Mouse (Mus musculus) hindbrain, embryonic 15.5 days (tissue): Measurements from ENCODE around the gene Abtb1. TPM values are rescaled to one million over a fixed set of nuclear protein-coding genes. Genes with fewer than 3 reads are reported as not detected.
A peak's percentile ranks its signal among the peaks of the same experiment; 100 is the strongest.

ENCODE experiments used
- ATAC-seq: fragments of 200-750 bp; cut with Nextera tagmentation; 2 replicates; pipeline ENCODE4 v1.8.0; 2017; ENCODE audit warnings: low read depth, moderate number of reproducible peaks, moderate TSS enrichment; ENCODE audit not compliant: low FRiP score
- H3K27ac ChIP-seq: fragments of 300-500 bp; sonication (generic); replicated peaks from 2 replicates; pipeline ENCODE4 v1.5.1; 2015; ENCODE audit warnings: mild to moderate bottlenecking, inconsistent platforms
- H3K27me3 ChIP-seq: fragments of 300-500 bp; sonication (generic); 2 replicates; pipeline ENCODE4 v1.6.1; 2015; ENCODE audit warnings: control low read depth, inconsistent platforms
- H3K36me3 ChIP-seq: fragments of 300-500 bp; sonication (generic); 2 replicates; pipeline ENCODE4 v1.6.1; 2015; ENCODE audit warnings: control low read depth, inconsistent platforms
- H3K4me1 ChIP-seq: fragments of 300-500 bp; sonication (generic); replicated peaks from 2 replicates; pipeline ENCODE4 v1.6.1; 2015; ENCODE audit warnings: control low read depth, inconsistent platforms
- H3K4me2 ChIP-seq: fragments of 300-500 bp; sonication (generic); 2 replicates; pipeline ENCODE4 v1.6.1; 2015; ENCODE audit warnings: moderate library complexity, mild to moderate bottlenecking, inconsistent platforms
- H3K4me3 ChIP-seq: fragments of 300-500 bp; sonication (generic); 2 replicates; pipeline ENCODE4 v1.5.1; 2015; ENCODE audit warnings: mild to moderate bottlenecking, inconsistent platforms
- H3K9ac ChIP-seq: fragments of 300-500 bp; sonication (generic); 2 replicates; pipeline ENCODE4 v1.6.1; 2015; ENCODE audit warnings: inconsistent platforms
- H3K9me3 ChIP-seq: fragments of 300-500 bp; sonication (generic); 2 replicates; pipeline ENCODE4 v1.6.1; 2016; ENCODE audit warnings: control low read depth, inconsistent platforms
- WGBS: fragments of 180-500 bp; shearing (Covaris S2); methylation state at CpG from one replicate; pipeline ENCODE4 v1.1.7; 2015; 5-methylcytosine and 5-hydroxymethylcytosine counted together
- polyA plus RNA-seq: library from polyadenylated mRNA; unstranded; fragments of >200 nt; fragmentation: Nextera tagmentation; extraction: Ambion mirVana; gene quantifications from 2 replicates; pipeline ENCODE4 v1.2.1, GENCODE M21; 2015

Gene Abtb1
- polyA plus RNA-seq, 1 experiment from 2014 or later: 40.3 TPM

- H3K9me3 ChIP-seq: no peaks in the 10 kb centered on the region
- no peak overlapping the region for H3K4me2 ChIP-seq
- ATAC-seq: no peak
- H3K9ac ChIP-seq: no peak overlapping the region
- peaks cover 27% of the 10 kb centered on the region for H3K4me1 ChIP-seq
- H3K27me3 ChIP-seq: no peaks in the 10 kb centered on the region
- H3K4me3 ChIP-seq: no peak overlapping the region
- no peak overlapping the region for H3K27ac ChIP-seq
- peaks cover 21% of the 10 kb centered on the region; the same call in 1 of the 2 replicates for H3K36me3 ChIP-seq
- 94% methylated on average over 10 of the region's 10 CpGs for WGBS
Observed at GRCm38 (mm10) chr6:88838613-88839012, 3.2 kb downstream of the Abtb1 start.

DNA sequence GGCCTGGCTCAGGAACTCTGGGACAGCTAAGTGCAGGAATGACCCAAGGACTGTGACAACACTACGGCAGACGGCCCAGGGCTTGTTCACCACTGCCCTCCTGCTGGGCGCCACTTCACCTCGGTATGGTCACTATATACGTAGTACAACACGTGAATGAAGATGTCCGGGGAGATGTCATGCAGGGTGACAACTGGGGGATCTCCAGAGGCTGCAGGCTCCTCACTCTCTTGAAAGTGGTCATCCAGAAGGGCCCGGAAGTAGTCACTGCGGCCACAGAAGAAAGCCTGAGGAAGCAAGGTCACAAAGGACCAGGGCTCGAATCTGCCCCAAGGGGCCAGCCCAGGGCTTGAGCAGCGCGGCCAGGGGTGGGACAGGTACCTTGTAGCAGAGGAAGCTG, 3.8 kb downstream of the Abtb1 start:
- no peak overlapping the region for H3K9ac ChIP-seq
- H3K9me3 ChIP-seq: no peaks in the 10 kb centered on the region
- no peak overlapping the region for H3K4me2 ChIP-seq
- H3K27me3 ChIP-seq: no peaks in the 10 kb centered on the region
- H3K36me3 ChIP-seq: peaks cover 21% of the 10 kb centered on the region; the same call in 1 of the 2 replicates
- 88% methylated on average over 12 of the region's 12 CpGs for WGBS
- H3K4me1 ChIP-seq: peaks cover 26% of the 10 kb centered on the region
- ATAC-seq: no peak
- no peak overlapping the region for H3K4me3 ChIP-seq
- no peak overlapping the region for H3K27ac ChIP-seq

- no peak overlapping the region for H3K4me2 ChIP-seq
- WGBS: 85% methylated on average over 28 of the region's 28 CpGs
- no peaks in the 10 kb centered on the region for H3K9me3 ChIP-seq
- ATAC-seq: no peak
- H3K4me1 ChIP-seq: peaks cover 20% of the 10 kb centered on the region
- H3K9ac ChIP-seq: no peak overlapping the region
- H3K27ac ChIP-seq: no peak overlapping the region
- no peak overlapping the region for H3K4me3 ChIP-seq
- H3K36me3 ChIP-seq: peaks cover 21% of the 10 kb centered on the region; the same call in 1 of the 2 replicates
- no peaks in the 10 kb centered on the region for H3K27me3 ChIP-seq
Observed at GRCm38 (mm10) chr6:88836178-88836819, 5.5 kb downstream of the Abtb1 start.

DNA sequence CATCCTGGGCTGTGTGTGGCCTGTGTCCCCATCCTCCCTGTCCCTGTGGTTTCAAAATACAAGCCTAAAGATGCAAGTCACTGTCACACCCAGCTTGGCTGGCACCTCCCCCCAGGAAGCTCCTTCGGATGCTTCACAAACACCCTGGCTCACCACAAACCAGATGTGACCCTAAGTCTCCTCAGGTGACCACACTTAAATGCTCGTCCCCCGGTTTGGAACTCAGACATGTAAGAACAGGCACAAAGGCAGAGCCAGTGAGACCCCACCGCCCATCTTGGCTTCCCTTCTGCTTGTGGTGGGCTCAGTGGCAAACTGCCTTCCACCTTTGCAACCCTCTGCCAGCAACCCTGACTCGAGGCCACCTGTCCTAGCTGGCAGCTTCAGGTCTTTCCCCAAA, 6.7 kb downstream of the Abtb1 start:
- no peaks in the 10 kb centered on the region for H3K27me3 ChIP-seq
- H3K9me3 ChIP-seq: no peaks in the 10 kb centered on the region
- ATAC-seq: no peak
- WGBS: 85% methylated on average over 5 of the region's 5 CpGs
- H3K4me2 ChIP-seq: no peak overlapping the region
- no peak overlapping the region for H3K27ac ChIP-seq
- peaks cover 10% of the 10 kb centered on the region for H3K4me1 ChIP-seq
- H3K4me3 ChIP-seq: no peak overlapping the region
- H3K9ac ChIP-seq: no peak overlapping the region
- H3K36me3 ChIP-seq: peaks cover 21% of the 10 kb centered on the region; the same call in 1 of the 2 replicates

DNA sequence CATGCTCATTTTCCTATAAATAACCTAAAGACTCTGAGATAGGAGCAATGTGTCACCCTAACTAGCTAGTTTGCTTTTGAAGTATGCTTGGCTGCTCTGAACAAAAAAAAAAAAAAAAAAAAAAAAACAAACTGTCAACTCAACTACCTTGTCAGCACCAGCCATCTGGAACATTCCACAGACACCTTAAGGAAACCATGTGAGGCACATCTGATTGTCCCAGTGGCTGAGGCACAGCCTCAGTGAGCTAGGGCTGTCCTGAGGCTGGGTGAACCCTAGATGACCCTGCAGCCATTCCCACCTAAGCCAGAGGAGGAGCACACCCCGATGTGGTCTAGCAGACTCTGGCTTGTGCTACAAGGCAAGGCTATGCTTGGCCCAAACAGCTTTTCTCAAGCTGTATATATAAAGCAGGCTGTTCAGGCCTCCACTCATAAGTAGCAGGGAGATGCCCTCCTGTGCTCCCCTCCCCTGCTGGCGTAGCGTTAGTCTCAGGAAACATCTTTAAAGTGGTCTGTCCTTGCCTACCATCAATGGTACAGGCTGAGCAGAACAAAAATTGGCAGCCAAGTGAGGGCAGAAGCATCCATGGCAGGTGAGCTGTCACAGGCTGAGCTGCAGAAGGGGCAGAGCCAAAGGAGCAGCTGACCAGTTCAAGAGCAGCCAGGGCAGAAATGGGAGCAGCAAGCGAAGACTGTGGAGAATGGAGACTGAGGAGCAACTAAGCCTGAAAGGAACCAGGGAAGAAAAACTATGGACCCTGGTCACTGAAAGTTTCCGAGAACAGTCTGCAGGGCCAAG, 8.2 kb downstream of the Abtb1 start:
- Histone ChIP-seq H3K36me3 (peaks cover 21% of the 10 kb centered on the region; the same call in 1 of the 2 replicates), H3K4me3 (no peak overlapping the region), H3K27me3 (no peaks in the 10 kb centered on the region), H3K4me1 (peaks cover 3% of the 10 kb centered on the region; the same call in 1 of the 2 replicates), H3K9ac (no peak overlapping the region), H3K9me3 (no peaks in the 10 kb centered on the region), H3K27ac (no peak overlapping the region), H3K4me2 (no peak overlapping the region)
- no peak for ATAC-seq
- 90% methylated on average over 5 of the region's 5 CpGs for WGBS

DNA sequence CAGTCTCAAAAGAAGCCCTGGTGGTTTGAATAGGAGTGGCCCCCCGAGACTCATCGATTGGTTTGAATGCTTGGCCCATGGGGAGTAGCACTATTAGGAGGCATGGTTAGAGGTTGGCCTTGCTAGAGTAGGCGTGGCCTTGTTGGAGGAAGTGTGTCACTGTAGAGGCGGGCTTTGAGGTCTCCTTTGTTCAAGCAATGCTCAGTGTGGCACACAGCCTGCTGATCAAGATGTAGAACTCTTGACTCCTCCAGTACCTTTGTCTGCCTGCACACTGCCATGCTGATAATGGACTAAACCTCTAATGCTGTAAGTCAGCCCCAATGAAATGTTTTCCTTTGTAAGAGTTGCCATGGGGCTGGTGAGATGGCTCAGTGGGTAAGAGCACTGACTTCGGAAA, 9.1 kb downstream of the Abtb1 start:
- 72% methylated on average over 5 of the region's 5 CpGs for WGBS
- Histone ChIP-seq H3K9ac (no peak overlapping the region), H3K27me3 (no peaks in the 10 kb centered on the region), H3K4me2 (no peak overlapping the region), H3K9me3 (no peaks in the 10 kb centered on the region), H3K36me3 (peaks cover 15% of the 10 kb centered on the region; the same call in 1 of the 2 replicates), H3K4me3 (no peak overlapping the region), H3K27ac (no peak overlapping the region), H3K4me1 (peaks cover 3% of the 10 kb centered on the region; the same call in 1 of the 2 replicates)
- no peak for ATAC-seq

- H3K9ac ChIP-seq: no peak overlapping the region
- peak; percentile 71 for ATAC-seq
- H3K4me1 ChIP-seq: peaks cover 11% of the 10 kb centered on the region
- H3K36me3 ChIP-seq: peaks cover 6% of the 10 kb centered on the region; the same call in 1 of the 2 replicates
- no peak overlapping the region for H3K27ac ChIP-seq
- H3K4me3 ChIP-seq: no peak overlapping the region
- WGBS: 22% methylated on average over 8 of the region's 8 CpGs
- H3K9me3 ChIP-seq: no peaks in the 10 kb centered on the region
- H3K4me2 ChIP-seq: no peak overlapping the region
- H3K27me3 ChIP-seq: no peaks in the 10 kb centered on the region
Observed at GRCm38 (mm10) chr6:88831456-88831855, 10.3 kb downstream of the Abtb1 start.

DNA sequence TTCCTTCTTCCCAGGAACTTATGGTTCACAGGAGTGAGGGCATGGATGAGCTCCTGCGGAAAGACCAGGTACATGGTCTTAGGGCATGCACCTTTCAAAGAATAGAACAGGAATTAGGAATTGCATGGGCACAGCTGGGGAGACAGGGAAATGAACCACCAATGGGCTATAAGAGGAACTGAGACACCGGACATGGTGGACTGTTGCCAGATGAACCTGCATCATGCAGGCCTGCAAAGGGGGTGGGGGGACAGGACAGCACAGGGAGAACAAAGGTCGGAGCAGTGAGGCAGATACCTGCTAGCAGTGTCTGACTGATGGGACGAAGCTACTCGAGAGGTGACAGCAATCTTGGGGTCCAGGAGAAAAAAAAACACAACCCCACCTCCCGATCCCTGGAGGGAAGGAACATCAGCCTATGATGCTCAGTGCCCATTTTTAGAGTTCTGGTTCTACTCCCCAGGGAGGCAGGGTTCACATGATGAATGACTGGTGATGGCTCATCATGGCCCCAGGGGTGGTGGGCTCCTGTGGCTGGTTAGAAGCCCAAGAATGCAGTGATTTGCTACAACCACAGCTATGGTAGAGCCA, 11.6 kb downstream of the Abtb1 start:
- ATAC-seq: no peak
- H3K27ac ChIP-seq: no peak overlapping the region
- no peaks in the 10 kb centered on the region for H3K27me3 ChIP-seq
- no peaks in the 10 kb centered on the region for H3K9me3 ChIP-seq
- H3K9ac ChIP-seq: no peak overlapping the region
- H3K36me3 ChIP-seq: no peaks in the 10 kb centered on the region
- no peak overlapping the region for H3K4me2 ChIP-seq
- H3K4me1 ChIP-seq: peaks cover 12% of the 10 kb centered on the region
- H3K4me3 ChIP-seq: no peak overlapping the region
- WGBS: 94% methylated on average over 6 of the region's 6 CpGs

GRCm38 (mm10) chr6:88829579-88829978, 12.2 kb downstream of the Abtb1 start:
- H3K4me1 ChIP-seq: peaks cover 12% of the 10 kb centered on the region
- no peak overlapping the region for H3K4me3 ChIP-seq
- H3K27ac ChIP-seq: no peak overlapping the region
- no peaks in the 10 kb centered on the region for H3K9me3 ChIP-seq
- H3K36me3 ChIP-seq: no peaks in the 10 kb centered on the region
- H3K27me3 ChIP-seq: no peaks in the 10 kb centered on the region
- no peak for ATAC-seq
- no peak overlapping the region for H3K4me2 ChIP-seq
- WGBS: 90% methylated on average over 4 of the region's 4 CpGs
- H3K9ac ChIP-seq: no peak overlapping the region

DNA sequence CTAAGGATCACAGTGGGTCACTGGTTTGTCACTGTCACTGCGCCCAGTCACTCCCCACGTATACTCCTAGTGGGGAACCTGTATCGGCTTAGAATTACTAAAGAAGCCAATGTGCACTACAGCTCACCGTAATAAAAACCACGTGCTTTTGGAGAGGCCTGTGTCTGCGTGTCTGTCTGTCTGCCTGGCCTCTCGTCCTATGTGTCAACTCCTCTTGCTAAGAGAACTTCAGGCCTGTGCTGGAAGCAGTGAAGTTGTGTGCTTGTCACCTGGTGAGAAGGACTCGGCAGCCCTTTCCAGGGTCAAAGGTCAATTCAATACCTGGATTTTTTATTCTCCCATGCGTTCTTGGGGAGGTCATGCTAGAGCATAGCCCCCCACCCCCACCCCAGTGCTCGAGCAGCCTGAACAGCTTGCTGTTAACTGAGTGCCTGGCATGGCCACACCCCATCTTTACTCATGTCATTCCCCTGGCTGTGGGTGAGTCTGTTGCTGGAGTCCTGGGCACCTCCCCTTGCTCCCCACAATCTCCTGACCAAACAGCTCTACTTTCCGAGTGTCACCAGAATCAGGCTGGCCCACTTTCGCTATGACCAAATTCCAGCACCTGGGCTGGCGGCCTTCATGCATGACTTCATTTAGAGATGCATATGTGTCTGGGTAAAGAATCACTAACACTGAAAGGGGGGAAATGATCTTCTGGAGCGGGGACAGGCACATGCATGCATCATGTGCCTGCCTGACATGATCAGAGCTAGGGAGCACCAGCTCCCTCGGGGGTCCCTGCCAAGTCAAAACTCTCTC, 13.4 kb downstream of the Abtb1 start:
- no peaks in the 10 kb centered on the region for H3K36me3 ChIP-seq
- no peak overlapping the region for H3K4me3 ChIP-seq
- H3K27ac ChIP-seq: no peak overlapping the region
- H3K9ac ChIP-seq: no peak overlapping the region
- H3K27me3 ChIP-seq: no peaks in the 10 kb centered on the region
- no peaks in the 10 kb centered on the region for H3K9me3 ChIP-seq
- peaks cover 12% of the 10 kb centered on the region for H3K4me1 ChIP-seq
- no peak for ATAC-seq
- 77% methylated on average over 15 of the region's 15 CpGs for WGBS
- H3K4me2 ChIP-seq: no peak overlapping the region

- ATAC-seq: no peak
- no peaks in the 10 kb centered on the region for H3K9me3 ChIP-seq
- peaks cover 12% of the 10 kb centered on the region for H3K4me1 ChIP-seq
- H3K27me3 ChIP-seq: no peaks in the 10 kb centered on the region
- WGBS: 56% methylated on average over 13 of the region's 13 CpGs
- no peak overlapping the region for H3K4me2 ChIP-seq
- H3K36me3 ChIP-seq: no peaks in the 10 kb centered on the region
- no peak overlapping the region; the same call in 1 of the 2 replicates for H3K27ac ChIP-seq
- H3K9ac ChIP-seq: no peak overlapping the region
- H3K4me3 ChIP-seq: no peak overlapping the region
Observed at GRCm38 (mm10) chr6:88827395-88828205, 14.2 kb downstream of the Abtb1 start.
